Mouse (Mus musculus): ENCODE data around the gene Fads3.
A peak's percentile ranks its signal among the peaks of the same experiment; 100 is the strongest.

Fads3 gene

GRCm38 (mm10) chr19:10021981-10022380, 19.4 kb upstream of the Fads3 start:
- no peak for DNase-seq (ENCODE audit: low read depth, low spot score)

GRCm38 (mm10) chr19:10022414-10023303, 18.7 kb upstream of the Fads3 start:
- DNase-seq (ENCODE audit: low read depth, low spot score): peak; percentile 58

GRCm38 (mm10) chr19:10023304-10023758, 18.0 kb upstream of the Fads3 start:
- DNase-seq (ENCODE audit: low read depth, low spot score): no peak

DNA sequence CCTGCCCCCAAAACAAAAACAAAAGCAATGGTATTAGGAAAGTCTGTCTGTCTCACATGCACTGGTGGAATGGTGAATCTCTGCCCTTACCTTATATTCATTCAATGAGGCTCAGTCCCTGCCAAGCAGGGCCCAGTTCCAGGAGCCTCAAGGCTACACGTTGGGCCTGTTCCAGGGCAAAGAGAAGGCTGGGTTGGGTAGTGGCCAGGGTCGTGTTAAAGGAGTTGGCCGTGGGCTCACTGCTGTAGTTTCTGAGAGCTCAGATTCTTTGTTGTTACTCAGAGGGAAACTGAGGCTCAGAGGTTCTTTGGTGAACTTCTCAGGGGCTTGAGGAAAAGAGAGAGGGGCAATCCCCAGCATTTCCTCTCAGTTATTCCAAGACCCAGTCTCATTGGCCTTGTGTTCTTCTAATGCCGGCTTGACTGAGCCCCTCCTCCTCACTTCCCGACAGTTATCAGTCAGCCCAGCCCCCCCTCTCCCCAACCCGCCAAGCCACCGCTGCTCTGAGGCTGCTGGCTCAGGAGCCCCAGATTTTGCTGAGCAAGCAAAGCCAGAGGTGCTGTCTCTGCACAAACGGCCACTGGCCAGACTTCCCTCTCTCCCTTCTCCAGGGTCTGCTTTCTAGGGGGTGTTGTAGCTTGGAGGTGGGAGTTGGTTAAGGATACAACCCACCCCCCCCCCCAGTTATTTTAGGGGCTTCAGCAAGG, 16.0 kb upstream of the Fads3 start:
- DNase-seq (ENCODE audit: low read depth, low spot score): peak; percentile 65

DNA sequence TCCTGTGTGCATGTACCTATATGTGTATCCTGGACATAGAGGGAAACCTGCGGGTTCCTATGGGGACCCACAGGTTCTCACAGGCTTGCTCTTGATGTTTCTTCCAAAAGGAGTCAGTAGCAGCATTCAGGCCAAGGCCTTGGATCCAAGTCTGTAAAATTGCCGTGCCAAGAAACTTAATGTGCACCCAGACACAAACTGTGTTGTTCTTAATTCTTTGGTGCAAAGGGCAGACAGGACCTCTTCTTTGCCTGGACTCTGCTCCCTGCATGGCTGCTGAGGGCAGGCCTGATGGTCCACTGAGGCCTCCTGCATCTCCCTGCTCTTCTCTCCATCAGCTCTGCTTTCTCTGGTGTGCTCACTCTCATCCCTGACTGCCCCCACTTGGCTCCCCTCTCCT, 11.6 kb upstream of the Fads3 start:
- DNase-seq (ENCODE audit: low read depth, low spot score): no peak

DNA sequence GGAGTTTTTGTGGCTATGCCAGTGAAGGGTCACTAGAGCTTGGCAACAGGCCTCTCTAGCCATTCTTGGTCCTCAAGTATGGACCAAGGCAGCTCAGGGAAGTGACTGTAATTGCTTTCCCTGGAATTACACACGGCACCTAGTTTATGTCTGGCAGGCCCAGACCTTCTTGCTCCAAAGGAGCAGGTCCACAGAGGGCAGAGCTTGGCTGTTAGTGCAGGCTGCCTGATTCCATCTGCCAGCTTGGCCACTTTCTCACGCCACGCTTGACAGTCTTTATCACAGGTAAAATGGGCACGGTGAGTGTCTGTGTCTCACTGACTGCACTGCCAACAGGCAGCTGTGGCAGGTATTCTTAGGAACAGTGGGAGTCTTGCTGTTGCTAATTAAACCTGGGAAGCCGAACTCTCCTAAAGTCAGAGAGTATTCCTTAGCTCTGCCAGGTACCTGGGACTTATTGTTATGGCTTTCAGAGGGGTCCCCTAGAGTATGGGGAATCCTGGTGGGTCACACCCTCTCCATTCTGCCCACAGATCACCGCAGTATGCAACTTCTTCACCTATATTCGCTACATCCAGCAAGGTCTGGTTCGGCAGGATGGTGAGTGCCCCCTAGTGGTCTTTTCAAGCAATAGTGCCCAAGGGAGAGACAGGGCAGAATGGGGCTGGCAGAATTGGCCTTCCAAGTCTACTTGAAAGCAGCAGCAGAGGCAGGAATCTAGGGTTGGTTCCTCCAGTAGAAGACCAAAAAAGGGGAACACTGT, 8.0 kb upstream of the Fads3 start:
- peak; percentile 80 for DNase-seq (ENCODE audit: low read depth, low spot score)

DNA sequence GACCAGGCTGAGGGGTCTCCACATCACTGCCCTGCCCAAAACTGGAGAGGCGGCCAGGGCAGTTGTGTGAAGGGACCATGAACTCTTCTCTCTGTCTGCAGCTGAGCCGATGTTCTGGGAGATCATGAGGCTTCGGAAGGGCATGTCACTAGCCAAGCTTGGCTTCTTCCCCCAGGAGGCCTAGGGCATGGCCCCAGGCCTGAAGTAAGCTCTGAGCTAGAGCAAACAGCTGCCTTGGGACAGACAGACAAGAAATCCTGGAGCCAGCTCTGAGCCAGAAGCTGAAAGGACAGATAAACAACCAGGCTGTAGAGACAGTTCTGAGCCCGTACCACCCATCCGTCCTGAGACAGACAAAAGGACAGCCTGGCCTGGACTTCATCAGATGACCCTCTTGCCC, 7.0 kb upstream of the Fads3 start:
- DNase-seq (ENCODE audit: low read depth, low spot score): no peak

DNA sequence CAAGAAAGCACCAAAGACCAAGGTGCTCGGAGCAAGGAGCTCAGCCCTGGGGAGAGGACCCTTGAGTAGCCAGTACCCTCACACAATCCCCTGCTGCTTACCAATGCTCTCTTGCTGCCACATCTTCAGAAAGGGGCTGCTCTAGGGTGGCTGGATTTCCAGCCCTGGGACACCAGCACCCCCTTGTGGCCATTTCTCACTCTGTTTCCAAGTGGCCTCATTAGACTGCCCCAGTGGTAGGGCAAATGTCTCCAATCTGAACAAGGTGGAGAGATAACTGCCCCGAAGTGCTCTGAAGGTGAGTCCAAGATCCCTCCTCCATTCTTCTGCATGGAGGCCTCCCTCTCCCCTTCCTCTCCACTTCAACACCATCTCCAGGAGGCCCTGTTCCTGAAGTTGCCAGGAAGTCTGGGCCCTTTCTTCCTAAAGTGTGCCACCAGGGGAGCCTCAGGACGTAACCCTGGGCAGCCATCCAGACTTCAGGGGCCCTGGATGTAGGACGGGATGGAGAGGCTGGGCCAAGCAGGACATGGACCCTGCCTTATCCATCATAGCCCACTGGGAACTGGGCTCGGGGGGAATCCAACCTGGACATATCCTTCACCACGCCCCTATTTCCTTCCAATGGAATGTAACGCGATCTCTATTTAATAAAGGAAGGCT, 6.5 kb upstream of the Fads3 start:
- DNase-seq (ENCODE audit: low read depth, low spot score): peak; percentile 77

DNA sequence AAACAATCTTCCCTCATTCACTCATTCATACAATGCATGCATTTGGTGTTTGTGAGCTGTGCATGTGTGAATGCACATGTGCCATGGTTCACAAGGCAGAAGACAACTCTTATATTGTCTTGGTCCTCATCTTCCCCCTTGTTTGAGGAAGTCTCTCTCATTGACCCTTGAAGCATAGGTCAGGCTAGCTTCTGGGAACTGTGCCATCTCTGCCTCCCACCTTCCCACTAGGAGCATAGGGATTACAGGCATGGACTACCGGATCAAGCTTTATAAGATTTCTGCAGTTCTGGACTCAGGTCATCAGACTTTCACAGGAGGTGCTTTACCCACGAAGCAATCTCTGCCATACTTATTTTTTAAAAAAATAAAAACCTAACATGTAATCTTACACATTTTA, 3.8 kb upstream of the Fads3 start:
- DNase-seq (ENCODE audit: low read depth, low spot score): no peak

GRCm38 (mm10) chr19:10038364-10038763, 3.0 kb upstream of the Fads3 start:
- no peak for DNase-seq (ENCODE audit: low read depth, low spot score)

GRCm38 (mm10) chr19:10038910-10039309, 2.5 kb upstream of the Fads3 start:
- DNase-seq (ENCODE audit: low read depth, low spot score): peak; percentile 50

DNA sequence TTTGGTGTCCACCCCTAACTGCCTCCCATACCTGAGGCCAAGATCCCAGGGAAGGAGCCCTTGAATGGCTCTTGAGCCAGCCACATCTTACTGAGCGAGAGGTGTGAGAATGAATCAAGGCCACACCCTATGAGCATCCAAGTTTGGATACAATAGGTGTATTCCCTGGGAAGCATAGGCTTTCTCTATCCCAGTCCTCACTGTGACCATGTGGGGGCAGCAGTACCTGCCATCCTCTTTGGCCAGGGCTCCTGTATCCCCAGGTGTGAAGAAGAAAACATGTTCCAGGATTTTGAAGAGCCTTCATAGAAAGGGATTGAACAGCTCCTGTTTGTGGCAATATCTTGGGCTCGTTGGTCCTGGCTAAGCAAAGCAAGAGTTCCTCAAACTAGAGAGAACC, 1.8 kb upstream of the Fads3 start:
- peak; percentile 45 for DNase-seq (ENCODE audit: low read depth, low spot score)

- DNase-seq (ENCODE audit: low read depth, low spot score): peak; percentile 89
These were observed 442 bp upstream of the Fads3 start for GRCm38 (mm10) chr19:10040866-10041387.

GRCm38 (mm10) chr19:10042232-10042631, 863 bp downstream of the Fads3 start:
- DNase-seq (ENCODE audit: low read depth, low spot score): peak; percentile 29

- DNase-seq (ENCODE audit: low read depth, low spot score): peak; percentile 38
These were observed 1.4 kb downstream of the Fads3 start for GRCm38 (mm10) chr19:10042816-10043215.

DNA sequence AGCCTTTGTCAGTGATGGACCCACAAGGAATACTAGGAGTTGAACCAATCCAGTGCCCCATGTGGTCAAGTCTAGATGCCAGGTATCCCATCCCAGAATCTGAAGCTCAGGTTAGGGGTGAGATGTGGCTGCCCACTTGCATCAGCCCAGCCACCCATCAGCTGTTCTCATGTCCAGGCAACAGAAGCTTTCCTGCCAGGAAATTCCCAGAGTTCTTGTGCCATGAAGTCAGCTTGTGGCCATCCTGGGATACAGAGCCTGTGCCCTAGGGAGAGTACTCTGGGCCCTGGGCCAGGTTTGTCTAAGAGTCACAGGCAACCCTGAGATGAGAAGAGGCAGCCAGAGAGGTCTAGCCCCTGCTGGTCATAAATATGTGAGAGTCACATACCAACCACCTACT, 2.3 kb downstream of the Fads3 start:
- DNase-seq (ENCODE audit: low read depth, low spot score): no peak

- DNase-seq (ENCODE audit: low read depth, low spot score): no peak
These were observed 4.3 kb downstream of the Fads3 start for GRCm38 (mm10) chr19:10045707-10046106.

- DNase-seq (ENCODE audit: low read depth, low spot score): no peak
These were observed 5.0 kb downstream of the Fads3 start for GRCm38 (mm10) chr19:10046346-10046745.

DNA sequence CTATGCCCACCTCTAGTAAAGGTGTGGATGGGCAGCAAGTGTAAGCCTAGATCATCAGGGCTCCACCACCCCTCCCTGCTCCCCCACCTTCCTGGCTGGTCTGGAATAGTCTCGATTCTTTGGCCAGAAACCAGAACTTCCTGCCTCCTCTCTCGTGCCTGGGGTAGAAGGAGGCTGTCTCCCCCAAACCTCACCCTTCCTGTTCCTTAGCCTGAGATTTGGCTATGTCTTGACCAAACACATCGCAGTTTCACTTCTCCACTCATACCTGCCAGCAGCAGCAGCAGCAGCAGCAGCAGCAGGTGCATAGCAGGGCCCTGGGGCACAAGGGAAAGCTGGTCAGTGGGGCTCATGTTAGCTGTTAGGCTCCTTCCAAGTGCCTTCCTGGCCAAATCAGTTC, 5.6 kb downstream of the Fads3 start:
- no peak for DNase-seq (ENCODE audit: low read depth, low spot score)

GRCm38 (mm10) chr19:10049533-10049932, 8.2 kb downstream of the Fads3 start:
- no peak for DNase-seq (ENCODE audit: low read depth, low spot score)

GRCm38 (mm10) chr19:10050438-10050837, 9.1 kb downstream of the Fads3 start:
- no peak for DNase-seq (ENCODE audit: low read depth, low spot score)
